Mouse (Mus musculus) left cerebral cortex, postnatal 4 days (tissue): ENCODE measurements around the gene Prr5. TPM values are rescaled to one million over a fixed set of nuclear protein-coding genes. Genes with fewer than 3 reads are reported as not detected.

Source experiments
- DNase-seq: peaks from one replicate; pipeline ENCODE4 v3.0.0-alpha.2; 2022
- intact Hi-C: fragments of 180-260 bp; cut with DNase I; formaldehyde crosslinking; loops from one replicate; pipeline ENCODE4 v1.15.1; 2025
- total RNA-seq, 2 experiments: library from RNA; stranded (reverse); gene quantifications; 2 replicates each; pipeline ENCODE4 v1.2.3; 2021

Prr5 gene
- total RNA-seq, 2 experiments from 2014 or later: 16.7 to 18.5 TPM

- intact Hi-C loops: no loop called here
- no peak for DNase-seq
Measured at GRCm38 (mm10) chr15:84677943-84678342, 8.5 kb downstream of the Prr5 start.

- intact Hi-C loops: no loop called here
- DNase-seq: no peak
Measured at GRCm38 (mm10) chr15:84679090-84679489, 9.7 kb downstream of the Prr5 start.

GRCm38 (mm10) chr15:84679794-84680193, 10.4 kb downstream of the Prr5 start:
- intact Hi-C loops: no loop called here
- no peak for DNase-seq

GRCm38 (mm10) chr15:84680545-84681454, 11.4 kb downstream of the Prr5 start:
- intact Hi-C loops: no loop called here
- DNase-seq: peak; percentile 84

GRCm38 (mm10) chr15:84681455-84682193, 12.2 kb downstream of the Prr5 start:
- intact Hi-C loops: no loop called here
- peak; percentile 78 for DNase-seq

- DNase-seq: no peak
- intact Hi-C loops: no loop called here
Measured at GRCm38 (mm10) chr15:84682206-84682605, 12.8 kb downstream of the Prr5 start.

- intact Hi-C loops: no loop called here
- no peak for DNase-seq
Measured at GRCm38 (mm10) chr15:84682821-84683220, 13.4 kb downstream of the Prr5 start.

- no peak for DNase-seq
- intact Hi-C loops: no loop called here
Measured at GRCm38 (mm10) chr15:84684520-84684919, 15.1 kb downstream of the Prr5 start.

GRCm38 (mm10) chr15:84685417-84685816, 16.0 kb downstream of the Prr5 start:
- no peak for DNase-seq
- intact Hi-C loops: no loop called here

- intact Hi-C loops: no loop called here
- no peak for DNase-seq
Measured at GRCm38 (mm10) chr15:84687904-84688303, 18.5 kb downstream of the Prr5 start.

- intact Hi-C loops: no loop called here
- no peak for DNase-seq
Measured at GRCm38 (mm10) chr15:84689356-84689755, 19.9 kb downstream of the Prr5 start.

- no peak for DNase-seq
- intact Hi-C loops: no loop called here
Measured at GRCm38 (mm10) chr15:84691513-84691912, 22.1 kb downstream of the Prr5 start.

- DNase-seq: no peak
- intact Hi-C loops: no loop called here
Measured at GRCm38 (mm10) chr15:84692645-84693044, 23.2 kb downstream of the Prr5 start.

GRCm38 (mm10) chr15:84696021-84696420, 26.6 kb downstream of the Prr5 start:
- intact Hi-C loops: no loop called here
- no peak for DNase-seq

- peak; percentile 77 for DNase-seq
- intact Hi-C loops: no loop called here
Measured at GRCm38 (mm10) chr15:84697611-84698011, 28.2 kb downstream of the Prr5 start.

GRCm38 (mm10) chr15:84698189-84698588, 28.8 kb downstream of the Prr5 start:
- intact Hi-C loops: no loop called here
- DNase-seq: no peak

GRCm38 (mm10) chr15:84700147-84700794, 30.9 kb downstream of the Prr5 start:
- intact Hi-C loops: no loop called here
- DNase-seq: peak; percentile 72

- intact Hi-C loops: no loop called here
- DNase-seq: peak; percentile 39
Measured at GRCm38 (mm10) chr15:84701947-84702346, 32.5 kb downstream of the Prr5 start.

- intact Hi-C loops: no loop called here
- no peak for DNase-seq
Measured at GRCm38 (mm10) chr15:84702391-84703345, 33.2 kb downstream of the Prr5 start.

- intact Hi-C loops: no loop called here
- DNase-seq: no peak
Measured at GRCm38 (mm10) chr15:84703992-84704391, 34.6 kb downstream of the Prr5 start.
